Mouse (Mus musculus): ENCODE measurements around the gene Gabrb1. TPM values are rescaled to one million over a fixed set of nuclear protein-coding genes. Genes with fewer than 3 reads are reported as not detected.

Gene Gabrb1
- polyA plus RNA-seq, 1 experiment from 2014 or later, result 0.58 TPM

GRCm38 (mm10) chr5:72158667-72159066, 500.8 kb downstream of the Gabrb1 start:
- Histone ChIP-seq H3K4me3 (ENCODE audit: low read depth, low read length) (no peak overlapping the region), H3K27ac (replicated peaks; ENCODE audit: low read depth, low read length) (no peak overlapping the region), H3K9me3 (replicated peaks; ENCODE audit: control insufficient read depth, low read length) (no peaks in the 10 kb centered on the region), H3K9ac (replicated peaks; ENCODE audit: low read length) (no peak overlapping the region), H3K36me3 (replicated peaks; ENCODE audit: control insufficient read depth, insufficient read depth, low read depth, low read length) (peaks cover 7% of the 10 kb centered on the region; the same call in 1 of the 2 replicates), H3K27me3 (ENCODE audit: control insufficient read depth, insufficient read depth, low read length) (no peaks in the 10 kb centered on the region), H3K4me1 (ENCODE audit: control insufficient read depth, insufficient read depth, low read length) (no peaks in the 10 kb centered on the region), H3K4me2 (ENCODE audit: low read depth, low read length) (no peak overlapping the region)
- DNase-seq (ENCODE audit: low spot score), result no peak
- ATAC-seq (replicated peaks; ENCODE audit: insufficient number of reproducible peaks, low FRiP score, low TSS enrichment, low read depth), result no peak
- WGBS, result 94% methylated on average over 12 of the region's 12 CpGs

DNA sequence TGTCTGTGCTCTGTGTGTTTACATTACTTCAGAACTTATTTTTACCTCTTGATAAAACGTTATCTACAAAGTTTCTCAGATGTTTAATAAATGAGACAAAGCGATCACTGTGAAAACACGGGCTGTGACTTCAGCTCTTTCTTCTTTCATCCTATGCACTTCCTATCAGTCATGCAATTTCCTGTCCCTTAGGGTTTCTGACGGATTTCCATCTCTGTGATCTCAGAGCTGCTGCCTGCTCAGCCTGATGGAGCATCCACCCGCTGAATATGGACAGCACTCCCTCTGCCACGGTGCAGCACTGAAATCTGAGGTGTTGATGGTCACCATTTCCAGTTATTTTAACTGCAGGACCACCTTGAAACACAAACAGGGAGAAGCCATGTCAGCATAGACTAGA, 501.6 kb downstream of the Gabrb1 start:
- H3K4me2 ChIP-seq (ENCODE audit: low read depth, low read length), result no peak overlapping the region
- ATAC-seq (replicated peaks; ENCODE audit: insufficient number of reproducible peaks, low FRiP score, low TSS enrichment, low read depth) (no peak), DNase-seq (ENCODE audit: low spot score) (no peak)
- H3K27ac ChIP-seq (replicated peaks; ENCODE audit: low read depth, low read length), result no peak overlapping the region
- no peaks in the 10 kb centered on the region for H3K27me3 ChIP-seq (ENCODE audit: control insufficient read depth, insufficient read depth, low read length)
- H3K4me1 ChIP-seq (ENCODE audit: control insufficient read depth, insufficient read depth, low read length), result no peaks in the 10 kb centered on the region
- no peak overlapping the region for H3K4me3 ChIP-seq (ENCODE audit: low read depth, low read length)
- 83% methylated on average over 6 of the region's 6 CpGs for WGBS
- no peak overlapping the region for H3K9ac ChIP-seq (replicated peaks; ENCODE audit: low read length)
- H3K9me3 ChIP-seq (replicated peaks; ENCODE audit: control insufficient read depth, low read length), result no peaks in the 10 kb centered on the region
- H3K36me3 ChIP-seq (replicated peaks; ENCODE audit: control insufficient read depth, insufficient read depth, low read depth, low read length), result peaks cover 7% of the 10 kb centered on the region; the same call in 1 of the 2 replicates

GRCm38 (mm10) chr5:72160781-72161485, 503.0 kb downstream of the Gabrb1 start:
- no peak for DNase-seq (ENCODE audit: low spot score)
- 87% methylated on average over 11 of the region's 11 CpGs for WGBS
- H3K27ac ChIP-seq (replicated peaks; ENCODE audit: low read depth, low read length), result no peak overlapping the region
- no peak overlapping the region for H3K4me2 ChIP-seq (ENCODE audit: low read depth, low read length)
- H3K9ac ChIP-seq (replicated peaks; ENCODE audit: low read length), result no peak overlapping the region
- no peaks in the 10 kb centered on the region for H3K9me3 ChIP-seq (replicated peaks; ENCODE audit: control insufficient read depth, low read length)
- no peaks in the 10 kb centered on the region for H3K4me1 ChIP-seq (ENCODE audit: control insufficient read depth, insufficient read depth, low read length)
- no peak overlapping the region for H3K4me3 ChIP-seq (ENCODE audit: low read depth, low read length)
- no peak for ATAC-seq (replicated peaks; ENCODE audit: insufficient number of reproducible peaks, low FRiP score, low TSS enrichment, low read depth)
- H3K27me3 ChIP-seq (ENCODE audit: control insufficient read depth, insufficient read depth, low read length), result no peaks in the 10 kb centered on the region
- peaks cover 7% of the 10 kb centered on the region; the same call in 1 of the 2 replicates for H3K36me3 ChIP-seq (replicated peaks; ENCODE audit: control insufficient read depth, insufficient read depth, low read depth, low read length)

DNA sequence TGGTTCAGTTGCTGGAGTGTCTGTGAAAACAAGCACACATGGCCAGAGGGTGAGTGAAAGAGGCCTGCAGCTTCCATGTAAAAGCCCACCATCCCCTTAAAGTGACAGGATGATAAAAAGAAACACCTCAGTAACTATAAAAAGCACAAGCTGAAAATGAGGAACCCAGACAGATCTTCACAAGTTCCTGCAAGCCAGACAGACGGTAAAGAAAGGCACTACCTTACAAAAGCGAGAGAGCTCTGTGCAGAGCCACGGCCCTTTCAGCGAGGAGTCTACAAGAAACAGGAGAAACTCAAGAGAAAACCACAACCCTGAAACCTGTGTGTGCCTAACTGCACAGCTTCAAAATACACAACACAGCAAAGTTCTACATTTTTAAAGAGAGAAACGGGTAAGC, 504.9 kb downstream of the Gabrb1 start:
- ATAC-seq (replicated peaks; ENCODE audit: insufficient number of reproducible peaks, low FRiP score, low TSS enrichment, low read depth) (no peak), DNase-seq (ENCODE audit: low spot score) (no peak)
- H3K36me3 ChIP-seq (replicated peaks; ENCODE audit: control insufficient read depth, insufficient read depth, low read depth, low read length), result peaks cover 7% of the 10 kb centered on the region; the same call in 1 of the 2 replicates
- WGBS, result 84% methylated on average over 5 of the region's 5 CpGs
- no peak overlapping the region for H3K27ac ChIP-seq (replicated peaks; ENCODE audit: low read depth, low read length)
- no peaks in the 10 kb centered on the region for H3K9me3 ChIP-seq (replicated peaks; ENCODE audit: control insufficient read depth, low read length)
- H3K4me2 ChIP-seq (ENCODE audit: low read depth, low read length), result no peak overlapping the region
- no peak overlapping the region for H3K4me3 ChIP-seq (ENCODE audit: low read depth, low read length)
- no peaks in the 10 kb centered on the region for H3K27me3 ChIP-seq (ENCODE audit: control insufficient read depth, insufficient read depth, low read length)
- H3K9ac ChIP-seq (replicated peaks; ENCODE audit: low read length), result no peak overlapping the region
- H3K4me1 ChIP-seq (ENCODE audit: control insufficient read depth, insufficient read depth, low read length), result no peaks in the 10 kb centered on the region

- DNase-seq (ENCODE audit: low spot score), result no peak
- Histone ChIP-seq H3K27ac (replicated peaks; ENCODE audit: low read depth, low read length) (no peak overlapping the region), H3K27me3 (ENCODE audit: control insufficient read depth, insufficient read depth, low read length) (no peaks in the 10 kb centered on the region), H3K9me3 (replicated peaks; ENCODE audit: control insufficient read depth, low read length) (no peaks in the 10 kb centered on the region), H3K4me1 (ENCODE audit: control insufficient read depth, insufficient read depth, low read length) (no peaks in the 10 kb centered on the region), H3K9ac (replicated peaks; ENCODE audit: low read length) (no peak overlapping the region), H3K4me3 (ENCODE audit: low read depth, low read length) (no peak overlapping the region), H3K4me2 (ENCODE audit: low read depth, low read length) (no peak overlapping the region), H3K36me3 (replicated peaks; ENCODE audit: control insufficient read depth, insufficient read depth, low read depth, low read length) (peaks cover 7% of the 10 kb centered on the region; the same call in 1 of the 2 replicates)
- WGBS, result 85% methylated on average over 7 of the region's 7 CpGs
- no peak for ATAC-seq (replicated peaks; ENCODE audit: insufficient number of reproducible peaks, low FRiP score, low TSS enrichment, low read depth)
Measured at GRCm38 (mm10) chr5:72164386-72164785, 506.5 kb downstream of the Gabrb1 start.

DNA sequence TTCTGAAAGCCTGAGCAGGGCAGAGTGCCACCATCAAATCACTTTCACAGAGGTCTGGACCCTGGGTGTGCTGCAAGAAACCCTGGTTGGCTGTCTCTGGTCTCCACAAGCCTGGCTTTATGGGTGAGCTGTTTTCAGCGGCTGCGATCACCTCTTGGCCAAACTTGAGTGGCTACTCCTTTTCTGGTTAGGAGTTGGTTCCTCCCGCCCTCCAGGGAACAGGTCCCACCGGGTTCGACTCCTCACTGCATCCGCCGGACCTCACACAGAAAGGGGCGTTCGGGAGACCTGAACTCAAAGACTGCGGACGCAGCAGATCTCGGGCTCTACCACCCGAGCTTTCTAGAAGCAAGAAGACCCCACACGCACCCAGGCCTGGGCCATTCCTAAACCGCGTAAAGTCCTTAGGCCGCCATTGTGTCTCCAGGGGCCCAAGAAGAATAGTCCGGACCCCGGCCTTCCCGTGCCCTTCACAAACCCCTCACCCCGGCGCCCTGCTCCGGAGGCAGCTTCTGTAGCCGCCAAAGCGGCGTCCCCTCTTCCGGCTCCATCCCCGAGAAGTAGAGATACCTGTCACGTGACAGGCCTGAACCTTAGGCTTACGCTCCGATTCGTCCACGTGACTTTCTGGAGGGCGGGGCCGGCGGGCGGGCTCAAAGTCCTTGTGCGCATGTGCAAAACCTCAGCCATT, 509.8 kb downstream of the Gabrb1 start, which contains the start of gene Commd8:
Gene Commd8 (minus strand): TSS at position 596 of the 691 bp plus-strand sequence.
- H3K27ac ChIP-seq (replicated peaks; ENCODE audit: low read depth, low read length), result peak within 1 kb of the TSS; percentile 66; the same call in 1 of the 2 replicates
- H3K9me3 ChIP-seq (replicated peaks; ENCODE audit: control insufficient read depth, low read length), result no peaks in the 10 kb centered on the region
- peak within 1 kb of the TSS; percentile 80 for H3K9ac ChIP-seq (replicated peaks; ENCODE audit: low read length)
- ATAC-seq (replicated peaks; ENCODE audit: insufficient number of reproducible peaks, low FRiP score, low TSS enrichment, low read depth) (peak; percentile 86), DNase-seq (ENCODE audit: low spot score) (peak; percentile 97)
- H3K4me1 ChIP-seq (ENCODE audit: control insufficient read depth, insufficient read depth, low read length), result no peaks in the 10 kb centered on the region
- H3K36me3 ChIP-seq (replicated peaks; ENCODE audit: control insufficient read depth, insufficient read depth, low read depth, low read length), result no peaks in the 10 kb centered on the region
- H3K27me3 ChIP-seq (ENCODE audit: control insufficient read depth, insufficient read depth, low read length), result no peaks in the 10 kb centered on the region
- WGBS, result under 1% methylated on average over 38 of the region's 38 CpGs
- peak within 1 kb of the TSS; percentile 57 for H3K4me2 ChIP-seq (ENCODE audit: low read depth, low read length)
- peak within 1 kb of the TSS; percentile 72 for H3K4me3 ChIP-seq (ENCODE audit: low read depth, low read length)

- Histone ChIP-seq H3K9me3 (replicated peaks; ENCODE audit: control insufficient read depth, low read length) (no peaks in the 10 kb centered on the region), H3K27ac (replicated peaks; ENCODE audit: low read depth, low read length) (no peak overlapping the region), H3K4me3 (ENCODE audit: low read depth, low read length) (peak overlapping the region; percentile 72; the same call in 1 of the 2 replicates), H3K4me1 (ENCODE audit: control insufficient read depth, insufficient read depth, low read length) (no peaks in the 10 kb centered on the region), H3K36me3 (replicated peaks; ENCODE audit: control insufficient read depth, insufficient read depth, low read depth, low read length) (no peaks in the 10 kb centered on the region), H3K4me2 (ENCODE audit: low read depth, low read length) (peak overlapping the region; percentile 28), H3K27me3 (ENCODE audit: control insufficient read depth, insufficient read depth, low read length) (no peaks in the 10 kb centered on the region), H3K9ac (replicated peaks; ENCODE audit: low read length) (no peak overlapping the region; the same call in 1 of the 2 replicates)
- ATAC-seq (replicated peaks; ENCODE audit: insufficient number of reproducible peaks, low FRiP score, low TSS enrichment, low read depth), result peak; percentile 59; the same call in 1 of the 2 replicates
- no peak for DNase-seq (ENCODE audit: low spot score)
- WGBS, result 0% methylated on average over 4 of the region's 4 CpGs
Measured at GRCm38 (mm10) chr5:72168285-72168621, 510.3 kb downstream of the Gabrb1 start.

GRCm38 (mm10) chr5:72170067-72170466, 512.2 kb downstream of the Gabrb1 start:
- Histone ChIP-seq H3K4me2 (ENCODE audit: low read depth, low read length) (no peak overlapping the region), H3K27ac (replicated peaks; ENCODE audit: low read depth, low read length) (no peak overlapping the region), H3K36me3 (replicated peaks; ENCODE audit: control insufficient read depth, insufficient read depth, low read depth, low read length) (no peaks in the 10 kb centered on the region), H3K4me1 (ENCODE audit: control insufficient read depth, insufficient read depth, low read length) (no peaks in the 10 kb centered on the region), H3K9me3 (replicated peaks; ENCODE audit: control insufficient read depth, low read length) (no peaks in the 10 kb centered on the region), H3K9ac (replicated peaks; ENCODE audit: low read length) (no peak overlapping the region), H3K4me3 (ENCODE audit: low read depth, low read length) (no peak overlapping the region), H3K27me3 (ENCODE audit: control insufficient read depth, insufficient read depth, low read length) (no peaks in the 10 kb centered on the region)
- WGBS, result 70% methylated on average over 6 of the region's 6 CpGs
- no peak for ATAC-seq (replicated peaks; ENCODE audit: insufficient number of reproducible peaks, low FRiP score, low TSS enrichment, low read depth)
- no peak for DNase-seq (ENCODE audit: low spot score)

Data from embryonic facial prominence, embryonic 11.5 days (tissue).